Mouse (Mus musculus): ENCODE measurements at regions not wholly inside any gene's neighbourhood (a gene's known extent, or its start where the extent isn't known, plus 50 kb on each side); places are given as distances from the start of the nearest gene placed in this dataset.

DNA sequence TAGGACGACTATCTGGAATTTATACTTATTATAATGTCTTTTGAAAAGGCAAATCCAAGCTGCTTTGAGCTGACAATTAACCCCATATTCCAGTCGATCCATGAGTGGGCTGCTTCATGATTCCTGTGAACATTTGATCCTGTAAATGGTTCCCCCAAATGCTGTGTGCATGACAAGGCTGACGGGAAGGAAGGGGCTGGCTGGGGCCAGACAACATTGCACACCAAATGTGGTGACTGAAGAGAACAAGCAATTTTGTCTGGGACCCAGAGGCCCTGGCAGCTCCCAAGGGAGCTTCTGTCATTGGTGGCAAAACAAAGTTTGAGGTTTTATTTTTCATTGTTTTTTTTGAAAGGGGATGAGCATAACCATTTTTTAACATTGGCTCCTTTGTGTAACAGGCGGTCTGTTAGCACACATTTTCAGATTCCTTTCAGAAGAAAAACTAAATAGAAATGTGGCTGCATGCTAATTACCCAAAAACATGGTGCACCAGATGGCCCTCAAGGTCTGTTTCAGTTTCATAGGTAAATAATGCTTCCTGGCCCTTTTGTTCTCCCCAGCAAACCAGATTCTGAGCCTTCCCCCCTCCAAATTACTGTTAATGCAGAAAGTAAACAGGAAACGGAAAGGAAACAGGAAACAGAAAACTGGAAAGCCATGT is 348.6 kb upstream of the Cd180 start:
- no peak for DNase-seq (ENCODE audit: extremely low spot score, low read depth, low spot score)

DNA sequence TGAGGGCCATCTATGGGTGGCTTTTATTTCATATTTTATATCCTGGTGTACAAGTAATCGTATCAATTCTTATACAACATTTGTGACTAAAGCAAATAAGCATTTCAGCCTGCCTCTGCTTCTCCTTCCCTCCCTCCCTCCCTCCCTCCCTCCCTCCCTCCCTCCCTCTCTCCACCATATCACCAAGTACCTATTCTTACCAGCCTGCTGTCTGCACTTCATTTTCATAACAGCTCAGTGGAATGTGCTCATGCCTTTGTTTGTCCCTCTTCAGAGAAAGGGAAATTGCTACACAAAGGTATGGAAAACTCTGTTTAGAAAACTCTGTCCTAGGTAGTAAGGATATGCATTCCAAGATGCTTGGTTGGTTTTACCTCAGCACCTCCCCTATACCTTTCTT is 343.9 kb upstream of the Cd180 start:
- no peak for DNase-seq (ENCODE audit: extremely low spot score, low read depth, low spot score)

DNA sequence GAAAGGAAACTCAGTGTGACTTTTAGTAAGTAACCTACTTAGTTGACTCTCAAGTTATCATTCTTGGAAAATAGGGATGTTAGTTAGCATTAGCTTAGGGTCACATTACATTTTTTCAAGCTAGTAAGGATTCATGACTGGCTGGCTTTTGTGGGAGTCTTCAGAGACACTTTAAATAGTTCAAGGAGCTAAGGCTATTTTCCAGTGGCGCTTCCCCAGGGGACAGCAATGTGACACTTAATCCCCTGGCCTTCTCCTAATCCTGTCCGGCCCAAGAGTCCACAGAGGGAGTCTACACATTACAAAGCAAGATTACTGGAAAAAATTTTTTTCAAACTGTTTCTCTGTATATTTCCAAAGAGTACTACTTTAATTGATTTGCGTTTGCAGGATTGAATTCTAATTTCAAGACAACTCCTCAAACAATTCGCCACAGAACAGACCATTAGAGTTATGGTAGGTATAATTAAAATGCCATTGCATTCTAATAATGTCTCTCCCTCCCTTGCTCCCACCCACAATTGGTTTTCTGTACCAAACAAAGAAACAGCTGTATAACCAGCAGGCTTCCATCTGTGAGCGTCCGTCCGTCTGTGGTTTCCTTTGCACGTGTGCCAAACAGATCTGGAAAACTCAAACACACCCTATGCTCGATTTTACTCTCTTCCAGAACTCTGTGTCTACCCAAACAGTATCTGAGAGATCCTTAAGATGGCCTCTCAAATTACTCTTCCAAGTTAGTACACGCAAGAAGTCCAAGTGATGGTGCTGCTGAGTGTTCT is 341.1 kb upstream of the Cd180 start:
- no peak for DNase-seq (ENCODE audit: extremely low spot score, low read depth, low spot score)

DNA sequence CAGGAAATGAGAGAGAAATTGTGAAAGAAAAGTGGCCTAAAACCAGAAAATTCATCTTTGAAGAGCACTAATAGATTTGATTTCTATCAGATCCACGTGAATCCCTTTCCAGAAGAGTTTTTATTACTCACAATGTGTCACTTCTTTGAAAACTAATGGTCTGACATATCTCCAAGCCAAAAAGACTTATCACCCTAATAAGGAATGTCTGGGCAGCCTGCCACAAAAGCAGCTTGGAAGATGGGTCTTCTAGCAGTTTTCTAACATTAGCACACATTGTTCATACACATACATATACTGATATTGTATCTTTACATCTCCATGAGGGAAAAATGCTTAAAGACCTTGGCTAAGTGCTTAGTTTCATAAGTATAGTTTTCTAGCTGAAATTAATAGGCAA is 337.8 kb upstream of the Cd180 start:
- DNase-seq (ENCODE audit: extremely low spot score, low read depth, low spot score), result no peak

DNA sequence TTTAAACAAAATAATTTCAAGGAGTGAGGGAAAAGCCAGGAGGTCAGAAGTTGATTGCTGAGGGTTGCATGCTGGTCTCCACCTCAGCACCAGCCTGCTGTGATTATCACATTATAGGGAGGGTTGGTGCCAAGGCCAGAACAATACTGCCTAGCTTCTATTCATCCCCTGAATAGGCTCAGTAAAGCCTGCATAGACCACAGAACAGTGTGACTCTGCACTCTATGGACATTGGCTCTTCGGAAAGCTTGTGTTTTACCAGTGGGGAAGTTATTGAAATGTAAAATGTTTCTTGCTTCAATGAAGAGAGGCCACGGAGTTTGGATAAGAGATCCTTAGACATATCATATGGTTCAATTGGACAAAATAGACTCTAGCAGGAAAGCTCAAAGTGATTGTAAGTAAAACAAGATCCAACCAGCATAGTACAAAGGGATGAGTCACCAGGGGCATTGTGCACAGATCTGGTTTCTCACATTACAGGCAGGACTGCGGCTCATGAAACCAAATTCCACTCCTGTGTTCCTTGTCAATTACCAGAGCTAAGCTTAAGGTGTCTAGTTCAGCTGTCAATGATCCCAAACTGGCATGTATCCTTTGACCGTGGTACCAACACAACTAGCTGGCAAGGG is 320.8 kb upstream of the Cd180 start:
- no peak for DNase-seq (ENCODE audit: extremely low spot score, low read depth, low spot score)

DNA sequence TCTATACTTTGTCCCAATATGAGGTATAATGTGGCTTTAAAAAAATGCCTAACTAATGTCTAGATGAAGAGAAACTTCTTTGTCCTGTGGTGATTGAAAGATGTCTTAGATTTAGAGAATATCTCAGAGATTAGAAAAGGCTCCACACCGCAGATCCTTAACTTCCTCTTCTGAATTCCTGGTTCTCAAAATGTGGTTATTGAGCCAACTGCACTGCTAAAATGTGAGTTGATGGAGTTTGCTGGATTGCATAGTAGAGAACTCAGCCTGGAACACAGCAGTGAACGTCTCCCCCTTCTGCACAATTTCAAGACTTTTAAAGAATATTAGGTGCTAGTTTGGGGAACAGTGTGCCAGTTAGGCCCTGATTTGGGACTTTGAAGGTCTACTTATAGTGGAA is 312.7 kb upstream of the Cd180 start:
- DNase-seq (ENCODE audit: extremely low spot score, low read depth, low spot score), result no peak

DNA sequence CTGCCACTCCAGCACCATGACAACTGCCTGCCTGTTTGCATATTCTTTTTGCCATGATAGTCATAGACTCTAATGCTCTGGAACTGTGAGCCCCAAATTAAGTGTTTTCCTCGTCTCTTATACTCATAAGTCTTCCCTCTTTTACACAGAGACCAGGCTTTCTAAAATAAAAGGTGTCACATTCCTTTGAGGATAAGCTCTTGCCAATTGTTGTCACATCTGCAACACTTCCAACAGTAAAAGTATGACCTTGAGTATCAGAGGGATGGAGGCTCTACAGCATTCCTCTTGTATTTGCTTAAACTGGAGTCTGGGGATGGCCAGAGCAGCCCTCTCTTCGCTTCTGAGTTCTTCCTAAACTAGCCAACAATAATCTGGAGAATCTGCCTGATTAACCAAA is 301.4 kb upstream of the Cd180 start:
- no peak for DNase-seq (ENCODE audit: extremely low spot score, low read depth, low spot score)

DNA sequence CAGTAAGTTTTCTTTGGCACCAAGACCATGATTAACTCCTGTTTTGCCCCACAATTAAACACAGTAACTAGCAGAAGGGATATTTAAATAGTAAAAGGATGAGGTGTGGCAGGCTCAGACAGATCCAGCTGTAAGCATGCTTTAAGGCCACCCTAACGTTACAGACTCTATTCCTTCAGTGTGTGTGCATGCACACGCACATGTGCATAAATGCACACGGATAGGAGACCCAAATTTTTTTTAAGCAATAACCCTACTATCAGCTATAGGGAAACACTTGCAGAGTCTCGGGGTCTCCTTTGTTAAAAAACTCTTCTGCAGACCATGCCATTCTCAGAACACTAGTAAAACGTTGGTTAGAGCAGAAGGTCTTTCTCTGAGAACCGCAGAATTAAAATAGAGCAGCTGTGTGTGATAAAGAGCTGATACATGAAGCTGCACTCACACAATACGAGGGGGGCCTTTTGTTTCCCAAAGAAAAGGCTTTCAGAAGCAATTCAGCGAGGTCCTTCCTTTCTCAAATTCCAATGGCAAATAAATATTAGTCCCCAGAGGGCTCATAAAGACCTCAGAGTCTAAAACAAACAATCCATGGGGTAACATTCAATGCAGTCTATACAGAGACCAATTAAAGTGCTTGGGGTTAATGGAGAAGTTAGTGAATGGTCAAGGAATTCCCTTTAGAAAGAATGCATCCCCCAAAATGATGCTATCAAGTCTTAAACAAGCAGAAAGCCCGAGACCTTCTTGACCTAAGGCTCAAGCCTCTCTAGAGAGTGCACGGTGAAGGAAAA is 300.3 kb upstream of the Cd180 start:
- no peak for DNase-seq (ENCODE audit: extremely low spot score, low read depth, low spot score)

DNA sequence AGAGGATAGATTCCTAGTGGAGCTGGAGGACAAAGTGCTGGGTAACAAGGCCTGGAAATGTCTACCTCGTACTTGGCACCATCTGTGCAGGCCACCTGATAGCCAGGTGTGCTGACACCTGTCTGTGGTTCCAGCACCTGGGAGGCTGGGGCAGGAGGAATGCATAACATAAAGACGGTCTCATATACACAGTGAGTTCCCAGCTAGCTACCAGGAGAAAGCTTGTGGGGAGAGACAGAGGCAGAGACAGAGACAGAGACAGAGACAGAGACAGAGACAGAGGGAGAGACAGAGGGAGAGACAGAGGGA is 299.7 kb upstream of the Cd180 start:
- no peak for DNase-seq (ENCODE audit: extremely low spot score, low read depth, low spot score)

DNA sequence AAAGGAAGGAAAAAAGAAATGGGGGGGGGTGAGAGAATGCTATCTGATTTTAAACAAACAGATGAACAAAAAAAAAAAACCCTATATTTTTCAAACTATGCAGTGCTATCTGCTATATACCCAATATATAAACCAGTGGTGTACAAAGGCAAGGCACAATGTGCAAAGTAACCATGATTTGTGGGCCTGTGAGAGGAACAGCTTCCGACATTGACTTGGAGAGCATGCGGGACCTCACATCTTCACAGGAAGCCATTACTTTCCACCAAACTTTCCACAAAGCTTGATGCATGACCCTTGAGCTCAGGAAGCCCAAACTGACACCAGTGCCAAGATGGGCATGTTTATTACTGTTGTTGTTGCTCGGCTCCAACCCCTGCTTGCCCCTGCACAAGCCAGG is 299.3 kb upstream of the Cd180 start:
- no peak for DNase-seq (ENCODE audit: extremely low spot score, low read depth, low spot score)

DNA sequence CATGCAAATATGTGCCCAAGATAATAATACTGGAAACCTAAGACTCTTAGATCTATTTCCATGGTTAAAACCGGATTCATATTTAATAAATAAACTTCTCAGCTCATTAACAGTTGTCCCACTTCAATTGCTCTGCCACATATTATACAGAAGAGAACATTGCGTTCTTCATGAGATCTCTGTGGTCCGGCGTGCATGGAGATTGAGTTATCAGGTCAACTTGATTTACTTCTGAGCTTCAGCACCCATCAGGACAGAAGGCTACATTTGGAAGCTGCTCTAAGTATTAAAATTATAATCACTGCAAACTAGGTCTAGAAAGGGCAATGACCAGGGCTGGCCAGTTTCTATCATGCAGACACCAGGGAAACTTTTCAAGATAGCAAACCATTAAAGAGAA is 295.9 kb upstream of the Cd180 start:
- DNase-seq (ENCODE audit: extremely low spot score, low read depth, low spot score), result no peak

DNA sequence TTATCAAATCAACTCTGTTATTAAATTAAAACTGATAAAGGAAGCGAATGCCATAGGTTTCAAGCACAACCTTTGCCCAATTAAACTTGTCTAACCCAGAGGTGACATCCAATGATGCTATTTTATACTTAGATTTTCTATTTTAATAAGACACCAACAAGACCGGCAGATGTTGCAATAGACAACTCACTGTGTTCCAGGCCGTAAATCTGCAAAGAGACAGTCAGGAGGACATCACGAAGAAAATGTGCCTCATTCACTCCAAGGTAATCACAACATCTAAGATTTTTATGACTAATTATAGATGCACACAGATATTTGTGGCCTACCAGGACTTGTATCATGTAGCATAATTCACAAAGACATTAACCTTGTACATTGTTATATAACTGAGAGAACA is 281.5 kb upstream of the Cd180 start:
- DNase-seq (ENCODE audit: extremely low spot score, low read depth, low spot score), result no peak

DNA sequence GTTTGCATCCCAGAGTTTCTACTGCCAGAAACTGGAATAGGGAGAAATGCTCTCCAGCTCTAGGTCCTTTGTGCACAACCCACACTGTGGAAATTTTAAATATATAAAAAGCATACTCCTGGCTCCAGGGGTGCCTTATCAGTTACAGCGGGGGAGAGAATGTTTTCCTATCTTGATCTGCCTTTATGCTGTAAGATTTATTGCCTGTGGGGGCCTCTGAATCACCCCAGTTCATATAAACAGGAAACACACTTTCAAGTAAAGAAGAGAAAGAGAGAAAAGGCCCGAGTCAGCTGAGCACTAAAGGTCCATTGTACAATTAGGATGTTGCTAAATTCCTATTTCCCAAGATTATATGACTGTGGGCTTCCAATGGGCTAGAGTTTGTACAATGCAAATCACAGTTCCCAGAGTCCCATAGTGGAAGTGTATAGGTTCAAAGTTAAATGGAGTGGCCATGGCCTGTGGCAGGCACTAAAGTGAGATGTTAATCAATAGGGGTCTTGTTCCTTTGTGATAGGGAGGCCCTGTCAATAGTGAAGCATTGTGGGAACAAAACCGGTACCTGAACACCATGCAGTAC is 258.9 kb upstream of the Cd180 start:
- DNase-seq (ENCODE audit: extremely low spot score, low read depth, low spot score), result no peak

DNA sequence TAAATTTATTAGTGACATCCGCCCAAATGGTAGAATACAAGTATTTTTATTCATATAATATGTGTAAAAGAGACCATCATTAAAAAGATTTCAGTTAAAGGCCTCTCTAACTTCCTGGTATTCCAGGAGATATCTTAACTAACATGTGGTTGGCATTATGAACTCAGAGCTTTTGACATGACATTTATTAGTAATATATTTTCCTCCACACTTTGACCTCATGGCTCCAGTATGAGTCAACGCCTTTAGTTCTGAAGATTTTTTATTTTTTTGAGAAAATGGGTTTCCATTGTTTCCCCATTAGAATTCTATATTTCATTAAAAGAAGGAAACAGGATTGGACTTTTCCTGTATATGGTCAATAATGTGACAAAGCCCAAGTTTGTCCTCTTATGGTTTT is 250.7 kb upstream of the Cd180 start:
- DNase-seq (ENCODE audit: extremely low spot score, low read depth, low spot score), result no peak

DNA sequence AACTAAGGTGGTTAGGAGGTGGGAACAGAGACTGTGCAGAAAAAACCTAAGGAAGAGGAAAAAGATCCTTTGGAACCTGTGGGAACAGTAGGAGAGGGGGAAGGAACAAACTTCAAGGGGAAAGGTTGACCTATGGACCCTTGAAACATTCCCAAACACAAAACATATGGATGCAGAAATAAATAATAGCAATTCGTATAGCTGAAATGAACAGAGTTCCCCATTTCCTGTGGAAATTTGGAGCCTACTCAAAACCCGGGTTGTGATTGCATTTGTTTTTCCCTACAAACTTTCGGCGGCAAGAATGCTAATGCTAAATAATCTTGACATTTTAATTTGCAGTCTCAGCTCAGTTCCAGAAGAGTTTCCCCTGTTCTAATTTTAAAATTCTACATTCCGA is 246.0 kb upstream of the Cd180 start:
- no peak for DNase-seq (ENCODE audit: extremely low spot score, low read depth, low spot score)

DNA sequence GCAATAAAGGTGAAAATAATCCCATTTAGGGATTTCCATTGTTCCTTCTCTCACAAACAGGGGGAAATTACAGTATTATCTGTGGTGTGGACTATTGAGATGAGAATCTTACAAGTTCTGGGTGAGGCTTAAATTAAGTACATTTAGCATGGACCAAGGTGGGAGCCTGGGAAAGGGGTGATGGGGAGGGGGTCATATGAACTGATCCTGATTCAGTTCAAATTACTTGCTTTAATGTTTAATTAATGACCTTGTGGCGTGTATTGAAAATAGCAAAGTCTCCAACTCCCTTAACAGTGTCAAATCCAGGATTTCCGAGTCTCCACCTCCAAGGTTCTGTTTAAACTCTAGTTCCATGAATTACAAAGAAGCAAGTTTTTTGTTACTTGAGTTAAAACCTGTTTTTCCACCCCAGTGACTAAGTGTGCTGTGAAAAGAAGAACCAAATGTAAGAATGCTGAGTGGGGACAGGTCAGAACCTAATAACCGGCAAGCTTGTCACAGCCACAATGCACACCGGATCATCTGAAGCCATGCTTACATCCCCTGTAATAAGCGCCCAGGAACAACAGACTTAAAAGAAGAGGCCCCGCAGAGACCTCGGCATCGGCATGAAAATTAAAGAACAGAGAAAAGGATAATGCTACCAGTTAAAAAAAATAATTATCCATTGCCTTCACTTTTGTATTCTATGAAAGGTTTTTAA is 243.8 kb upstream of the Cd180 start:
- no peak for DNase-seq (ENCODE audit: extremely low spot score, low read depth, low spot score)

DNA sequence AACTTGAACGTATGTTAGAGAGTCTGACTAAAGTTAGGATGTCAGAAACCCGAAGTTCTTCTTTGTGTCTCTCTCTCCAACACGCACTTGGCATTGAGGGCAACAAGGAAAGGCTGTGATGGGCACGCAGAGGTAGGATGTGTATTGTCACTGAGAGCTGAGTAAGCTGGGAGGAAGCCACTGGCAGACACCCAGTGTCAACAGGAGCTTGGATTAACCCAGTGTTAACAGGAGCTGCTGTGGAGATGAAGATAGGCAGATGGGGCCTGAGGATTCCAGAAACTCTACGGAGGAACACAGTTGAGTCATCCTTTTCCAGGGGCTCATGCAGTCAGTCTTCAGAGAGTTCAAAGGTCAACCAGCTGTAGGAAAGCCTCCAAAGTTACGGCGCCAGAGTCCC is 242.2 kb upstream of the Cd180 start:
- no peak for DNase-seq (ENCODE audit: extremely low spot score, low read depth, low spot score)

DNA sequence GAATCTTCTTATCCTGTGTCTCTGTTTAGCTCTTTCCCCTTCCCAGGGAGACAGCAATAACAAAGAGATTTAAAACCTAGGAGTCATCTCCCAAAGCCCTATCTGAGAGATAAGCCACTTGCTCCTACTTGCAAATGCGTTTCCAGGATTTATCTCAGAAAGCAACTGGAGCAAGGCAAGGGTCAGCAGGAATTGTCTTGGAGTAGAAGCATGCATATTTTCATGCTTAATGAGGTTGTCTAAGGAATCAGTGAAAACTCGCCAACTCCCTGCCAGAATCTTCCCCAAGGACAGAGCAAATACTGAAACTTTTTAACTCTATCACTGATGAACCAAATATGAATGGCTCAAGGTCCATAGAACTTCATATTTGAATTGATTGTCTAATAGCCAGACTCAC is 234.6 kb upstream of the Cd180 start:
- no peak for DNase-seq (ENCODE audit: extremely low spot score, low read depth, low spot score)

DNA sequence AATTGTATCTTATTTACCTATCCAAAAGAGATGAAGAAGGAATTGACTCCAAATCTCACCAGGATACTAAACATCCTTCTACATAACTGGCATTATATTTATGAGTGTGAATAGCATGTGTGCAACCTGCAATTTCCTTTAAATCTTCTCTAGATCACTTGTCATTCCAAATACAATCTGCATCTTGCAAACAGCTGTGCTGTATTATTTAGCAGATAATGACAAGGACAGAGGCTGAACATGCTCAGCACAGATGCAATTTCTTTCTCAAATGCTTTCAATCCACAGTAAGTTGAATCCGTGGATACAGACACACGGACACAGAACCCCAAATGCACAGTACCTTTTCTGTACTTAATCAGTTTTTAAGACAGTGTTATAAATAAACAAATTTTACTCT is 229.4 kb upstream of the Cd180 start:
- DNase-seq (ENCODE audit: extremely low spot score, low read depth, low spot score), result no peak

DNA sequence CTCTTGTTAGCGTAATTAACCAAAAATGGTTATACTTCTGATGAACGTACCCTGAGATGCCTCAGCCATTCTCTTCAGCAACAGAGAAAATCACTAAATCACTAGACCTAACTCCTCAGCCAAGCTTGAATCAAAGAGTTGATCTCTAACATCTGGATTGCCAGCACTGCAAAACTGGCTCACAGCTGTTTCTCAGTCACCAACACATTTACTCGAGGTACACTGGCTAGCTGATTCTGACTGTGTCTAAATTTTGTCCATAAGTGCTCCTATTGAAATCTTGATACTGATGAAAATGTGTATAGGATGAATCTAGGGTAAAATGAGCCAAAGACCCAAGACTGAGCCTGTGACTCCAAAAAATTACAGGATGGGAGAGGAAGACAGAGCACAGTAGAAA is 211.5 kb upstream of the Cd180 start:
- no peak for DNase-seq (ENCODE audit: extremely low spot score, low read depth, low spot score)

DNA sequence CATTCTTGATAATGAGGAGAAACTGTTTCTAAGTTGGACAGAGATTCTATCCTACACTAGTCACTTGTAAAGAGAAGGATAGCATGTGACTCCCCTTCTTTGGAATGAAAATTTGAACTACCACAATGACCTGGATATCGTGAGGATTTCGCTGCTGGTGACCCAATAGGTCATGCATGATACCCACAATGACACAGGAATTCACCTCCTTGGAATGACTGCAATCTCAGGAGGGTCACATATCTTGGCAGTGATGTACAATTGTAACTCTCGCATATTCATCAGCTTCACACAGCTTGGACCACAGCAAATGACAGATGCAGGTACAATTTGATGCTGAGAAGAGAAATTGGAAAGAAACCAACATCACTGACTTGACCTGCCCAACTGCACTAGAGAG is 210.9 kb upstream of the Cd180 start:
- DNase-seq (ENCODE audit: extremely low spot score, low read depth, low spot score), result no peak
